Mouse (Mus musculus): ENCODE data around the gene Pikfyve.

DNA sequence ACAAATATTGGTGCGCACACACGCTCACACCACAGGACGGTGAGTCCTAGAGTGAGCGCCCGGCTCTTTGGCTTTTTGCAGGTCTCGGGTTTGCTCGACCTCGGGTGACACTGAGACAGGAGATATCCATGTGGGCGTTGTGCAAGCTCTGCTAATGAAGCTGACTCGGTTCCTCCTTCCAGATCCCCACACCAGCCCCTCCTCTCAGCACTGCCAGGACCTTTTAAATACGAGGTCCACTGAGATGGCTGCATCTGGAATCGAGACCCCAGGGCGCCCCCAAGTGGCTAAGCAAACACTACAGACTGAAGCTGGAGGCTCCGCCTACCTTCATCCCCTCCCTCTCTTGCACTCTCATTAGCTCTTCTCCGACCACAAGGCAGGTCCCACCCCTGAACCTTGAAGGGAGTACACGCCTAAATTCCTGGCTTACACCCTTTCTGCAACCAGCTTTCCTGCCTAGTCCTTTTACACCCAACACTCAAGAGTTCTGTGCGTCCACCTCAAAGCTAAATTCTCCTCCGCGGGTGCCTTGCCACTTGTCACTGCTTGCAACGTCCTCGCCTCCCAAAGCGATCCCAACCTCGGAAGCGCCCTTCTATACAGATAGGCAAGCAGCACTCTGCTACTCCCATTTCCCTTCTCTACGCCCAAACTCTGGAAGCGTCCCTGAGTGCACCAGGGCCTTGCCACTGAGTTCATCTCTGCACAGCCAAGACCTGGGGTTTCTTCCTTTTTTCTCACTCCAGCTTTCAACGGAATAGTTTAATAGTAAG is 8.2 kb upstream of the Pikfyve start:
- no peak for TF ChIP-seq TAL1 (IDR thresholded peaks at IDR 0.05; ENCODE audit: low read length)
- TF ChIP-seq GATA1 (IDR thresholded peaks at IDR 0.05; ENCODE audit: low read length) = no peak

Data from erythroblast, embryonic 14.5 days (primary cell).